Mouse (Mus musculus) kidney, adult 2 months (tissue): ENCODE results near the gene Cacna1s. TPM values are rescaled to one million over a fixed set of nuclear protein-coding genes. Genes with fewer than 3 reads are reported as not detected.

Experiments used
- DNase-seq: peaks from one replicate; pipeline ENCODE4 v3.0.0; 2021
- H3K27ac ChIP-seq: fragments of 200-500 bp; 2 replicates; pipeline ENCODE4 v1.5.1; 2012; ENCODE audit warnings: low read depth, low read length, control low read depth, inconsistent platforms; ENCODE audit not compliant: insufficient read depth
- H3K27me3 ChIP-seq: fragments of 200-500 bp; replicated peaks from 2 replicates; pipeline ENCODE4 v1.6.1; 2012; ENCODE audit warnings: mild to moderate bottlenecking, moderate library complexity, low read length, inconsistent platforms; ENCODE audit not compliant: control insufficient read depth, insufficient read depth
- H3K36me3 ChIP-seq: fragments of 200-500 bp; 2 replicates; pipeline ENCODE4 v1.6.1; 2012; ENCODE audit warnings: mild to moderate bottlenecking, moderate library complexity, low read length, inconsistent platforms; ENCODE audit not compliant: control insufficient read depth, insufficient read depth
- H3K4me1 ChIP-seq: fragments of 200-500 bp; 2 replicates; pipeline ENCODE4 v1.6.1; 2011; ENCODE audit warnings: low read length; ENCODE audit not compliant: control insufficient read depth, insufficient read depth
- H3K4me3 ChIP-seq: fragments of 200-500 bp; 2 replicates; pipeline ENCODE4 v1.5.1; 2011; ENCODE audit warnings: mild to moderate bottlenecking, low read depth, low read length, control low read depth; ENCODE audit not compliant: insufficient read depth
- CTCF ChIP-seq: fragments of 200-500 bp; conservative IDR thresholded peaks from 2 replicates; pipeline ENCODE4 v1.5.1; 2011; ENCODE audit warnings: low read depth, mild to moderate bottlenecking, control low read depth, low read length, moderate library complexity, mixed read lengths; ENCODE audit not compliant: insufficient read depth, insufficient read length
- POLR2A ChIP-seq: fragments of 200-500 bp; IDR thresholded peaks from one replicate; pipeline ENCODE4 v1.6.1; 2011; ENCODE audit warnings: low read depth, low read length, control low read depth
- WGBS: fragments of 180-500 bp; shearing (Covaris S2); methylation state at CpG from one replicate; pipeline ENCODE4 v1.1.7; 2018; 5-methylcytosine and 5-hydroxymethylcytosine counted together
- polyA plus RNA-seq: library from polyadenylated mRNA; depleted of rRNA; stranded (reverse); fragments of >200 nt; gene quantifications from 2 replicates; pipeline ENCODE4 v1.2.3, GENCODE M21; 2012; rRNA removed

Cacna1s gene
- polyA plus RNA-seq, 1 experiment, result 4.3 TPM

GRCm38 (mm10) chr1:136165436-136165835 is 112.9 kb downstream of the Cacna1s start:
- H3K36me3 ChIP-seq, result no peaks in the 10 kb centered on the region
- TF ChIP-seq CTCF, result no peak
- TF ChIP-seq POLR2A, result no peak
- WGBS, result 89% methylated on average over 2 of the region's 2 CpGs

GRCm38 (mm10) chr1:136167657-136168056 is 115.1 kb downstream of the Cacna1s start:
- Histone ChIP-seq H3K4me1 (no peaks in the 10 kb centered on the region), H3K27ac (no peak overlapping the region), H3K27me3 (no peaks in the 10 kb centered on the region), H3K4me3 (no peak overlapping the region), H3K36me3 (no peaks in the 10 kb centered on the region)
- TF ChIP-seq CTCF (peak; percentile 66), POLR2A (no peak)
- 68% methylated on average over 8 of the region's 8 CpGs for WGBS
- DNase-seq, result peak; percentile 33

More at GRCm38 (mm10) chr1:136165436-136165835, 112.9 kb downstream of the Cacna1s start:
- no peak overlapping the region for H3K4me3 ChIP-seq
- no peak for DNase-seq
- H3K4me1 ChIP-seq, result no peaks in the 10 kb centered on the region
- no peak overlapping the region for H3K27ac ChIP-seq
- H3K27me3 ChIP-seq, result no peaks in the 10 kb centered on the region

Other genes starting within 250 kb of the Cacna1s start
- 114 and 145 TPM in 2 replicates for gene Lad1, start 234.2 kb upstream of the Cacna1s start, polyA plus RNA-seq
- gene Tnnt2, start 216.4 kb upstream of the Cacna1s start, polyA plus RNA-seq, result 0.44 and 1.0 TPM in 2 replicates
- 0.14 and 0.27 TPM in 2 replicates for gene Pkp1, start 133.5 kb upstream of the Cacna1s start, polyA plus RNA-seq
- 0.61 and 0.78 TPM in 2 replicates for gene Igfn1, start 46.4 kb upstream of the Cacna1s start, polyA plus RNA-seq
- gene Tmem9, start 44.6 kb upstream of the Cacna1s start, polyA plus RNA-seq, result 139 and 160 TPM in 2 replicates
- gene Ascl5, start 1.9 kb upstream of the Cacna1s start, polyA plus RNA-seq, result not detected in 2 replicates
- gene Kif21b, start 78.6 kb downstream of the Cacna1s start, polyA plus RNA-seq, result 1.3 and 4.2 TPM in 2 replicates
- gene Mroh3, start 160.1 kb downstream of the Cacna1s start, polyA plus RNA-seq, result 0.10 and 0.44 TPM in 2 replicates
- gene Inava, start 181.5 kb downstream of the Cacna1s start, polyA plus RNA-seq, result 10.5 and 13.5 TPM in 2 replicates
- 0.09 and 0.30 TPM in 2 replicates for gene Gpr25, start 208.1 kb downstream of the Cacna1s start, polyA plus RNA-seq